Mouse (Mus musculus): ENCODE results near the gene Gnaq. TPM values are rescaled to one million over a fixed set of nuclear protein-coding genes. Genes with fewer than 3 reads are reported as not detected.
A peak's percentile ranks its signal among the peaks of the same experiment; 100 is the strongest.

The Gnaq gene
- total RNA-seq, 2 experiments from 2014 or later, result 22.5 to 23.0 TPM

DNA sequence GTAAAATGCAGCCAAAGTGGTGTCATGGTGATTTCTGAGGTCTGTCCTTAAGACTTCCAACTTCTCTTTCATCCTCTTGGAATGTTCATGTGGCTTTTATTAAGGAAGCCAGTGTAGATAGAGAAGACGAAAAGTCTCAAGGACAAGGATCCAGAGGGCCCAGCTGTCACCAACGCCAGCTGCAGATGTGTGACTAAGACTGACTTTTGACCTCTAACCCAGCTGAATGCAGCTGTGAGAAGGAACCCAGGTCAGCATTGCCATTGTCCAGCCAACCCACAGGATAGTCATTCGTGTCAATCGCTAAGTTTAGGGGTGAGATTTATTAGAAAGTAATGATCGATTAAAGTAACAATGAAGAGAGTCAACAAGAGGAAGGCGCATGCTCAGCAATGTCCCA lies 270.5 kb downstream of the Gnaq start:
- intact Hi-C loops (cut with DNase I), result no loop called here
- peak; percentile 13 to 22 for DNase-seq

GRCm38 (mm10) chr19:16407727-16408126 lies 275.1 kb downstream of the Gnaq start:
- no peak for DNase-seq
- intact Hi-C loops (cut with DNase I), result no loop called here

DNA sequence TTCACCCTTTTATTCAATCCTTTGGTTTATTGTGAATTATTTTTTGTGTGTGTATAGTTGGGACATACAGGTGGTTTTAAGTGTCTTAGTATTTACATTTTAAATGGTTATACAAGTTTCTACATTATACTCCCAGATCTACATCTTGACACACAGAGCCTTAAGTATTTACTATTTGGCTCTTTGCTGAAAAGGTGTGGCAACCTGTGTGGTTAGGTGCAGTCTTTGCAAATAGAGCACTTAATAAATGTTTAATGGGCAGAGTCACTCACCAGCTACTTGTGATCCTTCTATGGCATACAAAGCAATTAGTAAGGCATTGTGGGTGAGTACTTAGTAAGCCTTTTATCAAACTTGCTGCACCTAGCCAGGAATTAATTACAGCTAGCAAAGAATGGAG lies 278.7 kb downstream of the Gnaq start:
- DNase-seq, result no peak
- intact Hi-C loops (cut with DNase I), result no loop called here

DNA sequence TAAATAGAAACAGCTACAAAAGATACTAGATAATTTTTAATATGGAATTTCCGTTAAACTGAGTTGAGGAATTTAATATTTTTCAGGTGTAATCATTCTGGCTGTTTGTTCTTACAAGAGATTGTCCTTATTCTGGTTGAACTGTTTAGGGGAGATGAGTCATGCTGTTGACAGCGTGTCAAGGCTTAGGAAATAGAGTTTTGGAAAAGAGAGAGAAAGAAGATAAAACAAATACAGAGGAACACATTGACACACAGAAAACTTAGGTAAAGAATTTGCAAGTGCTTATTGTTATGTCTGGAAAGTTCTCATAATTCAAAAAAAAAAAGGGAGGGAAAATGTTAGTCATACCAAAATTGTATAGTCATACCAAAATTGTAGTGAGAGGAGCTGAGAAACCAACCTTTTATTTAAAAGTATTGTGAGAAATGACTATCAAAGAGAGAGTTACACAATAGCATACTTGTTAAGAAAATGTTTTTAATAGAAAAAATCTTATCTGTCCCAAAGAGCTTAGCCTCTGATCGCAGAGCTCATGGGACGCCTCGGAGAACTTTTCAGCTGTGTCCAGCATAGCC lies 285.5 kb downstream of the Gnaq start:
- DNase-seq, result no peak
- intact Hi-C loops (cut with DNase I), result no loop called here

DNA sequence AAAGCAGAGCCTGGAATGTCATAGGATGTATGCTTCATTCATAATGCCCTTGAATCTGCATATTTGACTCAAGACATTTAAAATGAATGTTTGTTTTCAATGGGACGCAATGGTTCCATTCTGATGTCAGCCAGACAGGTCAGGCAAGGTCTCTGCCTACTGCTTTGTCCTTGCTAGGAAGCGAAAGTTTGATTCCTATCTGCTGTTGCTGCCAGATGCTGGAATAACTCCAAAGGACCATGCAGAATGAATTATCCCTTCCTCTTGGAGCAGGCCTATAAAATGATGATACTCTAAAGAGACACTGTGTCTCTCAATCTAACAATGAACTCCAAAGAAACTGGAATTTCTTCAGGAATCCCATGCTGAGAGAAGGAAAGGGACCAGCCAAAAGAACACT lies 293.0 kb downstream of the Gnaq start:
- no peak for DNase-seq
- intact Hi-C loops (cut with DNase I), result no loop called here

GRCm38 (mm10) chr19:16431368-16431767 lies 298.7 kb downstream of the Gnaq start:
- intact Hi-C loops (cut with DNase I), result loop anchor here (10.0 kb wide), 1 partner anchor 123 kb away; no protein-coding TSS in a partner anchor
- no peak for DNase-seq

- peak; percentile 11 to 31 for DNase-seq
- intact Hi-C loops (cut with DNase I), result loop anchor here (2.0 to 10.0 kb wide), 4 partner anchors 78 to 373 kb away; no protein-coding TSS in a partner anchor
These were observed 302.2 kb downstream of the Gnaq start for GRCm38 (mm10) chr19:16434879-16435278.

DNA sequence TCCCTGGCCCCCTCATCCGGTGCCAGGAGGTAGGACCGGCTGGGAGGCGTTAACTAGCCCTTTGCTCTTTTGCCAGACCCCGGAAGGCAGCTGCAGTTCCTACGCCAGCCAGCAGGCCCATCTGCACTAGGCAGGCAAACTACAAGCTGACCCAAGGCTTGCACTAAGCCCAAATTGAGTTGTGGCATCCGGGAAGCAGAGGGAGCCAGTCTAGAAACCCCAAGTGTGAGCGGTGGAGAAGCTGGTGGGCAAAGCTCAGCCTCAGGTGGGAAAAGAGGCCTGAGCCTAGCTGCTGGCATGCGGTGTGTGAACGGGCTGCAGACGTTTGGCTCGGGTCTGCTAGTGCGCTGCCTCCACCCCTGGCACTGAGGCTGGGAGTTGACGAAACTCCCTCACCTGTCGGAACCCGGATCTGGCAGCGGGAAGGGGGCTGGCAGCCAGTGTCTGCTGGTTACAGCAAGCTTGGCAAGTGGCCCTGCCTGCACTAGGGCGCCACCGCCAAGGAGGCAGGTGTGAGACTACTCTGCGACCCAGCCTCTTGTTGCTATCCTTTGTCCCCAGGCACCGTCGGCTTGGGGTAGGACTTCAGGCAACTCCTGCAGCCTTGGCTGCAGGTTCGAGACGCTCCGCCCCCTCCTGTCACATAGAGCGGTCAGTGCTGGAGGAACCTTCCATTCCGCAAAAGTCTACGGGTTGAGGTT lies 303.1 kb downstream of the Gnaq start, which contains the start of gene Gna14:
Gene Gna14 (plus strand): TSS at position 232 of the 701 bp plus-strand sequence.
- peak; percentile 61 to 63 for DNase-seq
- intact Hi-C loops (cut with DNase I), result loop anchor here (2.0 to 10.0 kb wide), 4 partner anchors 79 to 373 kb away; no protein-coding TSS in a partner anchor

GRCm38 (mm10) chr19:16436335-16437169 lies 303.9 kb downstream of the Gnaq start:
- intact Hi-C loops (cut with DNase I), result loop anchor here (5.0 to 10.0 kb wide), 2 partner anchors 118 to 374 kb away; no protein-coding TSS in a partner anchor
- DNase-seq, result peak; percentile 9

Small RNA genes lying within 50 kb of the gene (microRNA-seq; reads per million reads assigned to microRNA genes)
- 0 reads per million in 2 experiments for gene Mir496b (ENCODE audit: borderline number of aligned reads in 2 of 2)

Other genes starting within 250 kb of the Gnaq start
- 1 to 10 TPM; 4.2 to 6.2 TPM for gene Psat1, start 185.5 kb upstream of the Gnaq start, total RNA-seq (2021)
- 1 to 10 TPM; 3.7 to 3.9 TPM for gene Cep78, start 147.8 kb upstream of the Gnaq start, total RNA-seq (2021)